Mouse (Mus musculus) heart, adult 2 months (tissue): ENCODE measurements at regions not wholly inside any gene's neighbourhood (a gene's known extent, or its start where the extent isn't known, plus 50 kb on each side); places are given as distances from the start of the nearest gene placed in this dataset.

Source experiments
- CTCF ChIP-seq: fragments of 200-600 bp; IDR thresholded peaks from 2 replicates; pipeline ENCODE4 v1.8.1; 2022; ENCODE audit warnings: antibody characterized with exemption, mild to moderate bottlenecking, moderate library complexity
- EP300 ChIP-seq: fragments of 200-500 bp; IDR thresholded peaks from 2 replicates; pipeline ENCODE4 v1.6.1; 2011; ENCODE audit warnings: low read depth, low read length, control low read depth; ENCODE audit not compliant: insufficient read depth
- POLR2A ChIP-seq: fragments of 200-500 bp; IDR thresholded peaks from 2 replicates; pipeline ENCODE4 v1.6.1; 2011; ENCODE audit warnings: mild to moderate bottlenecking, low read depth, low read length, control low read depth; ENCODE audit not compliant: insufficient read depth

- TF ChIP-seq POLR2A = no peak
- no peak for TF ChIP-seq CTCF
- TF ChIP-seq EP300 = no peak
Observed at GRCm38 (mm10) chr4:12776217-12776578, 604.4 kb upstream of the Fam92a start.
